Mouse (Mus musculus) retina, adult 2 months (tissue): ENCODE results near the gene Tmem8b.

Experiments used
- DNase-seq: peaks from one replicate; pipeline ENCODE4 v3.0.0-alpha.2; 2012; ENCODE audit warnings: low read depth, low spot score

Tmem8b gene

DNA sequence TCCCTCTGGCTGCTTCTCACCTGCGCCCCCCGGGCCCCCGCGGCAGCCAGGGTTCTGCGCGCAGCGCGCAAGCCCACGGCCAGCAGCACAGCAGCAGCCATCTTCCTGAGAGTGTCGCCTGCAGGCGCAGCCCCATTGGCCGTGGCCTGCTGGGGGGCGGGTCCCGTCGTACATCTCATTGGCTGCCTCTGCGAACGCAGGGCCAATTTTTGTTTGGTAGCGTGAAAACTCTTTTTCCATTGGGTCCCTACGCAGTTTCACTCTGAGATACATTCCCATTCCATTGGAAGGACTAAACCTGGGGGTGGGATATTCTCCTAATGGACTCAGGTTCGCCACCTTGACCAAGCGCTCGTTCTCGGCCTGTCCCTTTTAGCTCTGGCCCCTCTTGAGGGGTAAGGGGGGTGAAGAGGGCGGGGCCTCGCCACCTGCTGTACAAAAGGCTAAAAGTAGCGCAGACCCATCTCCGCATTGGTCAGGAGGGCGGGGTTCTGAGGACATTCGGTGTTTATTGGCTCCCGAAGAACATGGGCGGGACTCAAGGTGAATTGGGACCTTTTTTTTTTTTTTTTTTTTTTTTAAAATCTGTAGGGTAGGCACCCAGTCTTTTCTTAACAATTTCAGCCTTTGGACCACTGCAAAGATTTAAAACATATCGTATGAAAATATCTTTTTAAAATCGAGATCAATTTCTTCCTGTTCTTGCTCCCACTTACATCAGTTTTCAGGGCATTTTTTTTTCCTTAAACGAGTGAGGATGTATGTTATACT is 12.2 kb upstream of the Tmem8b start, which contains the start of gene Hint2:
Hint2 (minus strand) TSS at position 128 of the 771 bp plus-strand sequence.
- DNase-seq, result peak; percentile 90

DNA sequence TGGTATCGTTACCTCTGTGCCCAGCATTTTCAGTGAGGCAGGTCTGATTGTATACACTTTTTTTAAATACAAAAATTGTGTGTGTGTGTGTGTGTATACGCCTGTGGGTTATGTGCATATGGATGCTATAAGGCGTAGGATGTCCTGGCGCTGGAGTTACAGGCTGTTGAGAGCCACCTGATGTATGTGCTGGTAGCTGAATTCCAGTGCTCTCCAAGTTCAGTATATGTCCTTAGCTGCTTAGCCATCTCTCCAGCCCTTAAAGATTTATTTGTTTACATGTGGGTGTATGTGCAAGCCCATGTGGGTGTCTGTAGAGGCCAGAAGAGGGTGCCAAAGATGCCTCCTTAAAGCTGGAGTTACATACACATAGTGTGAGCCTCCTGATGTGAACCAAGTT is 11.6 kb upstream of the Tmem8b start:
- no peak for DNase-seq

DNA sequence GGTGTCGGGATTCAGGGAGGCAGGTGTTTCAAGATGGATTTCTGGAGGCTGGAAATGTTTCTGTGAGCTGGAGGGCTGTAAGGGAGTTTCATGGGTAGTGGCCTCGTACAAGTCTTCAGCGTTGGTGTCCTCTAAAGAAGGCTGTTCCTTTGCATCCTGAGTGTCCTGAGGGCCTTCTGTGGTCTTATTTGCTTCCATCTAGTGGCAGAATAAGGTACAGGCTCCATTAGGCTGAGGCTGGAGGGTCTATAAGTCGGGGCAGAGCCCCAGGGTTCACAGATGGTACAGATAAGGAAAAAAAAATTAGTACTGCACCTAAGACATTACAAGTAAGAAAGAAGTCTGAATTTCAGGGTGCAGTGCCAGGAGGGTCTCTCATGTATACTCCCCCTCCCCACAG is 2.4 kb upstream of the Tmem8b start:
- DNase-seq, result no peak

DNA sequence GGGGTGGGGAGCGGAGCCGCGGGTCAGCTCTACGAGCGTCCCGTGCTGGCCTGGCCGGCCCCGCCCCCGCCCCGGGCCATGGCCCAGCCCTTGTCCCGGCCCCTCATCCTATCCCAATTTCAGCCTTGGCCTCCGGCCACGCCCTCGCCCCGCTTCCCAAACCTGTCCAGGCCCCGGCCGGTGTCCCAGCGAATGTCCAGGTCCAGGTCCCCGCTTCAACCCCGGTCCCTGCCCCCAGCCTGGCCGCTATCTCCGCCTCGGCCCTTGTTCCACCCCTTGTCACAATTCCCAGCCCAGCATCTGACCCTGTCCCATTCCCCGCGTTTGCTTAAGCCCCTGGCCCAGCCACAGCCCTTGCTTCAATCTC is 640 bp downstream of the Tmem8b start:
- DNase-seq, result no peak

DNA sequence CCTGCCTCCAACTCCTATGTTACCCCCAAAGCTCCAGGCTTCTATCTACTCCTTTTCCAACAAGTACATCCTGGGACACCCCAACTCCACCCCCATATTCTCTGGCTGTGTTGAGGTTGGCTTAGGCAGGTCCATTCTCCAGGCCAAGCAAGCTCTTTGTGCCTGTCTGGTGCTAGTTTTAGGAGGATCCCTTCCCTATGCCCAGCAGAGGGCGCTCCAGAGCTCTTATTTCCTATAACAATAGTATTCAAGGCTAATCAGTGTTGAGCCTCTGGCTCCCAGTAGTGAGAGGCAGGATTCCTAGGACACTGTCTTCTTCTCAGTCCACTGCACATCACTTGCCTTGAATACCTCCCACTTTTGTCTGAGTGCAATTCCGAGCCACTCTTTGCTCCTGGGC is 3.3 kb downstream of the Tmem8b start:
- peak; percentile 80 for DNase-seq

DNA sequence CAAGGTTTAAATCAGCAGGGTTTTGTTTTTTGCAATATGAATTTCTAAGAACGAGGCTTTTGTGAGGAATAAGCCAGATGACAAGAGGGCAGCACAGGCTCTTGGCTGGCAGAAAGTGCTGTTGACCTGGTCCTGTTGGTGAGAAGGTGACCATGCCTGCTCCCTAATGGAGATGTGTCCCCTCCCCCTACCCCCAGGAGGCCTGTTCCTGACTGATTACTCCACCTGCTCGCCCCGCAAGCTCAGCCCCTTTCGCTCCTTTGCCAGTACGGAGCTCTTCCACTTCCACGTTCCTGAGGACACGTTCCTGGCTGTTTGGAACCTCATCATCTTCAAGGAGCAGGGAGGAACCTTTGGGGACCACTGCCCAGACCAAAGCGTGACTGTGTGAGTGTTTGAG is 4.9 kb downstream of the Tmem8b start:
- no peak for DNase-seq

DNA sequence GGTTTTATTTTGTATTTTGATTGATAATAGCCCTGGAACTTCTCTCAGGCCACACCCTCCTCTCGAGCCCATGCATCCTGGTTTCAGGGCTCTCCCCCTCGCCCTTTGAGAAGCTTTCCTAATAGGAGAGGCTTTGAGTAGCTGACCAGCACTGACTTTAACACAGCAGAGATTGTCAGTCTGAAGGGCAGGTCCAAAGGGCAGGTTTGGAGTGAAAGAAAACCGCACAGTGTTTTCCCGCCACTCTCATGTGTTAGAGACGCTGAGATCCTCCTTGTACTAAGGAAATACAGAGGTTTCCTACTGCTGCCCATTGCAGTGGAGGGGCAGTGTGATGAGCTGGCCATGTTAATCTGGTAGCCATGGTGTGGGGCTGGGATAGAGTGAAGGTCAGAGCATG is 6.2 kb downstream of the Tmem8b start:
- DNase-seq, result no peak

DNA sequence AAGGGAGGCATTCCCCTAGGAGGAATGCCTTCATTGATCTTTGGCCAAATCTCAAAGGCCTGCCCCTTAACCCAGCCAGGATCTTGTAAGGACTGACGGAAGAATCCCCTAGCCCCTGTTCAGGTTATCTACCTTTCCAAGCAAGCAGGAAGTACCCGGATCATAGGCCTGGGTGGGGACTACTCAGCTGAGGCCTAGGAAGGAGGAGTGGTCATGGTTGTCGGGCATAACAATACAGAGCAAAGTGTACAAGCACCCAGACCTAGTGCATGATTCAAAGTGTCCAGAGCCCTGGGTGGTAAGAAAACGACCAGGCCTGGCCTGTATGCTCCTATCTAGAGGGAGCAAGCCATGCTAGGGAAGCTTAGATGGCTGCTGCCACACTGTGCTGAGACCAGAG is 6.8 kb downstream of the Tmem8b start:
- no peak for DNase-seq

DNA sequence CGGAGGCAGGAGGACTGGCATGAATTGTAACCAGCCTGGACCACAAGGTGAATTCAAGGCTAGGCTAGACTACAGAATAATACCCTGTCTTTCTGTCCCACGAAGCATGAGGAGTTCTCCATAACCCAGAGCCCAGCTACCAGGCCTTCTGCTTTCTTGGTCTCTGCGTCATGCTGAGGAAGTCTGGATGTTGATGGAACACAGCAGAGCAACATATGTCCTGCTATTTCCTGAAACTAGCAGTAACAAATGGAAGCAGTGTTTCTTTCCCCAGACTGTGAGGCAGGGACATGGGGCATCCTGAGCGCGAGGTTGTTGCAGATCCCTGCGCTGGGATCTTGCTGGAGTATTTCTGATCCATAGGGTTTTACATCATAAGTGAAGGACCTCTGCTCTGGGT is 9.8 kb downstream of the Tmem8b start:
- no peak for DNase-seq

DNA sequence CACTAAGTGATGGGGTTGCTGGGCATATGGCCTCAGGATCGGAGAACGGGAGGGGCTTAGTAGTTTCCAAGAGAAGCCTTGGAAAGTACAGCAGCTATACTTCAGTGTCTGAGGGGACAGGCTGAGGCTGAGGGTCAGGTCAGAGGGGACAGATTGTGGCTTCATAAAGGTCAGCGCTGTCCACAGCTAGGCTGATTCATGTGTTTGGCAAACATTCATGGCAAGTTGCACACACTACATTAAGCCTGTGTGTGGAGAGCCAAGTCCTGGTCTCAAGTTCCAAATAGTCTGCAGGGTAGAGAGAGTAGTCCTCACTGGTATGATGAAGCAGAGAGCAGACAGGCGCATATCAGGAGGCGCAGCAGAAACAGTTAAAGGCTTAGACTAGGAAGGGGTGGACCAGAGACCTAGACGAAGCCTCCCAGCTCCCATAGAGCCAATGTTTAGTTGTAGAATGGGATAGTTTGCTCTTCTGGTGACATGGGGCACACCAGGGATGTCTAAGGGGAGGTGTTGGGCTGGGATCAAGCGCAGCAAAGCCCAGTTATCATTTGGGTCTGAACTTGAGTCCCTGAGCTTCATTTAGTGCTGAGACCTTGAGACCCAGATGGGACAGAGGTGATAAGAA is 10.8 kb downstream of the Tmem8b start:
- no peak for DNase-seq

DNA sequence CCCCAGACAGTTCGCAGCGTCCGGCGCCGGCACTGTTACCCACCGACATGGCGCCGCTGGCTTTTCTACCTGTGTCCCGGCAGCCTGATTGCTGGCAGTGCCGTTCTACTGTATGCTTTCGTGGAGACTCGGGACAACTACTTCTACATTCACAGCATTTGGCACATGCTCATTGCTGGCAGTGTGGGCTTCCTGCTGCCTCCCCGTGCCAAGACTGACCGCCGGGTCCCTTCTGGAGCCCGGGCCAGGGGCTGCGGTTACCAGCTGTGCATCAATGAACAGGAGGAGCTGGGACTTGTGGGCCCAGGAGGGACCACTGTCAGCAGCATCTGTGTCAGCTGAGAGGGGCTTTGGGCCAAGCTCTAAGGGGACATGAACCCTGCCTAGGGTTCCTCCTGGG is 21.2 kb downstream of the Tmem8b start:
- no peak for DNase-seq

DNA sequence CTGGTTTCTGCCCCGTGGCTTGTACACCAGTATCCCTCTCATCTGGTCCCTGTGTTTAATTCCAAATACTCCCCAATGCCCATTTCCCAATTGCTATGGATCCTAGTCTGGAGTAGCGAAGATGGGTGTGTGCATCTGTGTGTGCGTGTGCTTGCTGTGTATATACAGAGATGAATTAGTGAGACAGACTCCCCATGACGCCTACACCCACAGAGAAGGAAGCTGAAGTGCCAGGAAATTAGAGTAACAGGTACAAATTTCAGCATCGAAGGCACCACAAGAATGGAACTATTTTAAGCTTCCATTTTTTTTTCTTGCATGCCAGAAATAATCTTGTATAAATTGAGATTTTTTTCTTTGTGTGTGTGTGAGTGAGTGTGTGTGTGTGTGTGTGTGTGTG is 22.3 kb downstream of the Tmem8b start:
- no peak for DNase-seq

DNA sequence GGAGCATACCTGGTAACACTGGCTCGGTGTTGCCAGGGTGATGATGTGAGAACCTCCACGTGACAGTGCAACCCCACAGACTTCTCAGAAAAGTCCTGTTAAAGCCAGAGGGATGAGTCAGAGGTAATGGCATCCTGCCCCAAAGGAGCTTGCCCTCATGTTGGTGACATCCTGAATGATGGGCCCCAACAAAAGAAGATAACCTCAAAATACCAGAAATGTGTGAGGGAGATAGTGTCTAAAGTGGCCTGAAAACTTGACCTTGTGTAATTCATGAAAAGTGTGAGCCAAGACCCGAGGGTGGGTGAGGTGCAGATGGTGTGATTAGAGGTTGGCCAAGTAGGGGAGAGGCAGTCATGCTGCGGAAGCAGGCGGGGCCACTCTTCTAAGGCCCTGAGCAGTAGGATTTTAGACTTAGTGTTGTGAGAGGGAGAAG is 25.1 kb downstream of the Tmem8b start:
- DNase-seq, result no peak

DNA sequence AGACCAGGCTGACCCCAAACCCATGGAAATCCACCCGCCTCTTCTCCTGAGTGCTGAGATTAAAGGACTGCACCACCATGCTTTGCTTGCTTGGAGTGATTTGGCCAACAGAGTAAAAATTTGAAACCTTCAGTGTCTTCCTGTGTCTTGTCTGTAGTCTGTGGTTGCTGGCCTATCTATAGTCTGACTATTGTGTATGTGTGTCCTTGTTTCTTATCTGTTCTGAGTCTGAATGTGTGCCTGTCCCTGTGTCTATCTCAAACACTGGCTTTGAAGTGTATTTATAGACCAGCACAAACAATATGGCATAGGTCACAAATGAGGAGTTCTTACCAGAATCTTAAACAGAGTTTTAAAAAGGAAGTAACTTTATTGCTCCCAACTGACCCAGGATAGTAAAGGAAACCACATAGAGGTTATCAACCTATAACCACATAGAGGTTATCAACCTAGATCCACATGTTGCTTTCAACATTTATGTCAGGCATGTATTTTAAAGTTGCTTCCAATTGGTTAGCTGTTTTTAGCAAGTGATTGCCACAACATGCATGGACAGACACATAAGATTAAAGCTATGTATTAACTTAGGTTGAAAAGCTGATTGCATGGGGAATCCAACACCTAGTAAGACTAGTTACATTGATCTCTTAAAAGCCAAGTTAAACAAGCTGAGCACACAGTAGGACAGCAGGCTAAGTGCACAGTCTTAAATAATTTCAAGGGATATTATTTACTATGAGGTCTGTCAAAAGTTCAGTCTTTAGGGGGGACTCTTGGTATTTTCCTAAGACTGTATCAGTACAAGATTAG is 25.9 kb downstream of the Tmem8b start:
- no peak for DNase-seq

DNA sequence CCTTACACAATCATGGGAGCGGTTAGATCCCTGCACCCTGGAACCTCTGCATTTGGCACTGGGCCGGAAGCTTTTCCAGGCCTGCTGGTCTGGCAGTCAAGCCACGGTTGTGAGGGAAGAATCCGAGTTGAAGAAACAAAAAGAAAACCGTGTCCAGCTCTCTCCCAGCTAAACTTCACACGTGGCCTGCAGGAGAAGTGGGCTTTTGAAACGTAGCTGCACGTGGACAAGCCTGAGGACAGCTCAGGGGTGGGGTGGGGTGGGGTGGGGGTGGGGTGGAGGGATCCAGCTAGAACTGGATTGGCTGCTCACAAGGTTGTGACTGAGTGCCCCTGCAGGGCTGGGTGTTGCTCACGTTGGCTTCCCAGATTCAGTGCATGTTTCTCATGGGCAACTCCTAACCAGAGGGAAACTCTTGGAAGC is 26.5 kb downstream of the Tmem8b start:
- no peak for DNase-seq

DNA sequence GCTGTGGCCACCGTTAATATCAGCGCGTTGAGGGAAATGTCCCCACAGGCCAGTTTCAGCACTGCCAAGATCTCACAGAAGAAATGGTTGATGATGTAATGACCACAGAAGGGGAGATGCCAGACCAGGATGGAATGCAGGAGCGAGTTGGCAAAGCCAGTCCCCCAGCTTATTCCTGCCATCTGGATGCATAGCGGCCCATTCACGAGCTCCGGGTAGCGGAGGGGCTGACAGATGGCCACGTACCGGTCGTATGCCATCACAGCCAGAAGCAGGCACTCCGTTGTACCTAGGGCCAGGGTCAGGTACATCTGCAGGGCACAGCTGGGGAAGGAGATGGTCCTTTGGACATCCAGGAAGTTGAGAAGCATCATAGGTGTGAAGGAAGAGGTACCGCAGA is 27.8 kb downstream of the Tmem8b start:
- DNase-seq, result no peak

DNA sequence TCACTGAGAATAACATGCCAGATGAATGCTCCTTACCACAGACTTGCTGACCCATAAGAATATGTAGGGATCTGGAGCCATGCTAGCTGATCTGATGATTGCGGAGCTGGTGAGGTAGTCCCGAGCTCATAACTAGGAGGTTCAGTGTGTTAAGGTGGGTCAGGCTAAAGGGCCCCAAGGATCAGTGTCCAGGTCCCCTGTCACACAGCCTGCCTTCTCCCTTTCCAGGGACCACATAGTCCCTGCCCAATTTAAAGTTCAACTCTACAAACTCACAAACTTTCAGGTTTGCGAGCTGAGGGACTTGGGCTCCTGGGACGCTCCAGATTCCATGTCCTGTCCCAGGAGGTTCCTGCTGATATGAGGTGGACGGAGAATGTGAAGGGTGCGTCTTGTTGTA is 31.9 kb downstream of the Tmem8b start, which contains the start of gene Olfr70:
Olfr70 (minus strand) TSS at position 101 of the 400 bp plus-strand sequence.
- DNase-seq, result no peak

DNA sequence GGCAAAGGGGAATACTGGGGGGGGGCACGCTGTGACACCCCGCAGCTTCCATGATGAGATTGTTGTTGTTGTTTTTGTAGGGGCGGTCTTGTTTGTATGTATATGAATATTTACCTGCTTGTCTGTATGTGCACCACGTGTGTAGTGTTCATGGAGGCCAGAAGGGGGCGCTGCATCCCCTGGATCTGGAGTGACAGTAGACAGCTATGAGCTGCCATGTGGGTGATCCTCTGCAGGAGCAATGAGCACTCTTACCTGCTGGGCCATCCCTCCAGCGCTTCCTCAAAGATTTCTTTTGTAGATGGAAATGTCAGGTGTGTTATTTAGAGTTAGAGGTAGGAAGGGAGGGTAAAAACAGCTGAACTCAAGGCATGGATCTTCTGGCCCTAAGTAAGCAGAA is 34.7 kb downstream of the Tmem8b start:
- no peak for DNase-seq

DNA sequence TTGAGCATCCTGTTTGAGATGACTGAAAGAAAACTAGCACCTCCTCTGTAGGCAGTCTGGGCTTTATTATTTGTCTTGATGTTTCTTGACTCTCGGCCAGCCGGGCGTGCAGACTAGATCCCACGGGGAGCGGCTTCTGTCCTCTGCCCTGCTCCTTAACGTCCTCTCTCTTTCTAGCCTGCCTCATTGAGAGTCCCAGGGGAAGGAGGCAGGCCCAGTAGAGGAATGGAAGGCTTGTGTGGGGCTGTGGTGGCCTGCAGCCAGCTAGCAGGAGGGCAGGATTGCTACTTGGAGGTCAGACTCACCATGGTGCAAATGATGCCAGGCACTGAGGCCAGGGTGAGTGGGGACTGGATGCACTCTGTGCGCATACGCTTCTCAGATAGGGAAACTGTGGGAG is 35.1 kb downstream of the Tmem8b start:
- DNase-seq, result no peak

DNA sequence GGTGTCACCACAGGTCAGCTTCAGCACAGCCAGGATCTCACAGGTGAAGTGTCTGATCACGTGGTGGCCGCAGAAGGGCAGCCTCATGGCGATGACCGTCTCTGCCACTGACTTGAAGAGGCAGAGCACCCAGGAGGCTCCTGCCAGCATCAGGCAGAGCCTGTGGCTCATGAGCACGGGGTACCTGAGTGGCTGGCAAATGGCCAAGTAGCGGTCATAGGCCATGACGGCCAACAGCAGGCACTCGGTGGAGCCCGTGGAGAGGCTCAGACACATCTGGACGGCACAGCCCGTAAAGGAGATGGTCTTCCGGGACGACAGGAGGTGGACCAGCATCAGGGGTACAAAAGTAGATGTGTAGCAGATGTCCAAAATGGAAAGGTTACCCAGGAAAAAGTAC is 37.2 kb downstream of the Tmem8b start:
- no peak for DNase-seq

DNA sequence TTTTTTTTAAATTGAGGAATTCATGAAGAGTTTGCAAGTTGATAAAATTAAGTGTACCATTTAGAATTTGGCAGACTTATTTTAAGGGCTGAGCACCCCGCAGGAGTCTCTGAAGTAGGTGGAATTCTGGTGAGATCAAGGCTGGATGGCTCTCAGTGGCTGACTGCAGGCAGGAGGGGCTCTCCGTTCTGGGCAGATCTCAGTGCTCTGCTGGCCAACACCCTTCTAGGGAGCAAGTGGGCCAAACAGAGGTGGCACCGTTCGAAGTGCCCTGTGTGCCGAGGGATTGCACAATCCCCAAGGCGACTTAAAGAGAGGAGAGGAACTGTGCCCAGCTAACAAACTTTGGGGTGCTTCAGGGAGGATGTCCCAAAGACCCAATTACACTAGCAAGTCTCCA is 41.1 kb downstream of the Tmem8b start, which contains the start of gene Olfr71:
Olfr71 (minus strand) TSS at position 387 of the 400 bp plus-strand sequence.
- DNase-seq, result no peak

DNA sequence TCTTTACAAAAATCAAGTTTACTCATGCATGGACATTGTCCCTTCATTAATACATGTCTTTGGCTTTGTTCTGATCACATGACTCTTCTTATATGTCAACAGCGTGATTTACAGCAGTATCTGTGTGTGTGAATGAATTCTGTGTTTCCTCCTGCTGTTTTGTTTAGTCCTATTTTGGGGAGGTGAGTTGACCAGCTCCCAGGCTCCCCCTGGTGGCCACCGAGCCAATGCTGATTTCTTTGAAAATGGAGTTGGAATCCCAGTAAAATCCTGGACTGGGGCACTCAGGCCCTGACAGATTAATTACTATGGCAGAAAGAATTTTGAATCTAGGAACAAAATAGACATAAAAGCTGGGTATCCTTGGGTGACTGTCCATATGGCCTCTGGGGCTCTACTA is 43.0 kb downstream of the Tmem8b start:
- peak; percentile 34 for DNase-seq
